Comparison of ENCODE assay signal across 19 mouse cellular contexts in the genomic region with DNA sequence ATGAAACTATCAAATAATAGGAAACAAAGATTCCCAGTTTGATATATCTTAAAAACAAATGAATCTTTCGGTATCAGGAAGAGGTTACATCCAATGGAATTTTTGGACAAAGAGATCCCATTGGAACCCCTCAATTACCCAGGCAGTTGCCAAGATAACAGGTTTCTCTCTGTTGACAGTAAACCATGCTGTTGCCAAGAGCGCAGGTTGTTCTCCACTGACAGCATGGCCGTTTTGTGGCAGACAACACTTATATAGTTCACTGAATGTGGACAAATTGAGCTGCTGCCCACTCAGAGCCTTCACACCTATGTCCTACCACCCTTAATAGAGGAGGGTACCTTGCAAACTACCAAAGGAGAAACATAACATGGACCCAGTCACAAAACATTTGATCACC.
DNase-seq lines count a peak whose midpoint lies in the region.
"Had no signal": no experiment of that assay in that cellular context is flagged by ENCODE, and none has a peak within 500 bp of the region (broad histone marks: within the 10 kb centered on the region; RNA-seq: fewer than 3 reads in every experiment).

No protein-coding gene starts in this region.

- no peaks in the 10 kb centered on the region for H3K4me1 ChIP-seq in limb, embryonic 10.5 days
- no peaks in the 10 kb centered on the region for H3K4me1 ChIP-seq in forebrain, embryonic 10.5 days
- H3K4me1 ChIP-seq: embryonic facial prominence, embryonic 12.5 days; forebrain, embryonic 12.5 days; heart, embryonic 10.5 days; hindbrain, embryonic 12.5 days had no signal

- H3K9me3 ChIP-seq in limb, embryonic 10.5 days (replicated peaks): no peaks in the 10 kb centered on the region
- no peaks in the 10 kb centered on the region for H3K9me3 ChIP-seq in forebrain, embryonic 10.5 days
- H3K9me3 ChIP-seq: embryonic facial prominence, embryonic 12.5 days; forebrain, embryonic 12.5 days; heart, embryonic 10.5 days; hindbrain, embryonic 12.5 days had no signal

- H3K36me3 ChIP-seq in limb, embryonic 10.5 days: no peaks in the 10 kb centered on the region
- no peaks in the 10 kb centered on the region for H3K36me3 ChIP-seq in forebrain, embryonic 10.5 days (replicated peaks)
- H3K36me3 ChIP-seq: embryonic facial prominence, embryonic 12.5 days; forebrain, embryonic 12.5 days; heart, embryonic 10.5 days; hindbrain, embryonic 12.5 days had no signal

- WGBS in limb, embryonic 10.5 days: 89% methylated on average over 3 of the region's 3 CpGs
- 95% methylated on average over 3 of the region's 3 CpGs for WGBS in forebrain, embryonic 10.5 days

- DNase-seq in brain, adult 2 months (ENCODE audit: low read depth, low spot score): peak; percentile 94
- DNase-seq in cerebellum, adult 18-20 months: peak; percentile 54 to 62
- DNase-seq in cerebellum, adult 9-11 months: peak; percentile 83
- peak; percentile 40 for DNase-seq in cerebellum, postnatal 36 days
- no peak for DNase-seq in limb, embryonic 10.5 days (ENCODE audit: low spot score)
- no peak for DNase-seq in forebrain, embryonic 10.5 days (ENCODE audit: extremely low spot score, low spot score)
- DNase-seq in adrenal gland, adult (ENCODE audit: inconsistent age in 2 of 2, low spot score in 1 of 2): no peak
- DNase-seq: adrenal gland, postnatal 14 days; embryo, embryonic 11 days; gastrocnemius, postnatal 10 days; heart, adult 18-20 months; heart, postnatal 10 days; heart, postnatal 4 days; kidney, adult 11 months had no signal

- H3K27ac ChIP-seq in limb, embryonic 10.5 days: no peak overlapping the region
- H3K27ac ChIP-seq in forebrain, embryonic 10.5 days: no peak overlapping the region
- H3K27ac ChIP-seq: embryonic facial prominence, embryonic 12.5 days; forebrain, embryonic 12.5 days; heart, embryonic 10.5 days; hindbrain, embryonic 12.5 days; hindbrain, postnatal 0 days had no signal

- no peak overlapping the region for H3K4me3 ChIP-seq in limb, embryonic 10.5 days
- H3K4me3 ChIP-seq in forebrain, embryonic 10.5 days: no peak overlapping the region
- H3K4me3 ChIP-seq: embryonic facial prominence, embryonic 12.5 days; forebrain, embryonic 12.5 days; heart, embryonic 10.5 days; hindbrain, embryonic 12.5 days had no signal

- H3K27me3 ChIP-seq in limb, embryonic 10.5 days (ENCODE audit: low read depth, poor library complexity, severe bottlenecking): no peaks in the 10 kb centered on the region
- no peaks in the 10 kb centered on the region for H3K27me3 ChIP-seq in forebrain, embryonic 10.5 days (ENCODE audit: poor library complexity, severe bottlenecking)
- H3K27me3 ChIP-seq: embryonic facial prominence, embryonic 12.5 days; forebrain, embryonic 12.5 days; hindbrain, embryonic 12.5 days had no signal

Comparison
In these comparisons a context has a peak if more than half of its experiments do, and no peak if none do; other contexts are left out.
1. DNase-seq: peak in brain, adult 2 months (single experiment), cerebellum, adult 18-20 months (2 of 2), cerebellum, adult 9-11 months (single experiment) and cerebellum, postnatal 36 days (2 of 2); none in limb, embryonic 10.5 days (single experiment), forebrain, embryonic 10.5 days (single experiment) and adrenal gland, adult (0 of 2).